In genomic region chr10:118973324-118973723, GRCm38 (mm10) we compare ENCODE assay signal across 24 mouse cellular contexts.
DNase-seq lines count a peak whose midpoint lies in the region; ATAC-seq and TF ChIP-seq lines count a peak whose summit lies in the region.
"Had no signal": no experiment of that assay in that cellular context is flagged by ENCODE, and none has a peak within 500 bp of the region (broad histone marks: within the 10 kb centered on the region; RNA-seq: fewer than 3 reads in every experiment).

No protein-coding gene starts in this region.

- H3K27ac ChIP-seq in forebrain, embryonic 13.5 days, result no peak overlapping the region
- H3K27ac ChIP-seq in forebrain, embryonic 10.5 days, result no peak overlapping the region
- H3K27ac ChIP-seq in heart, embryonic 10.5 days, result no peak overlapping the region
- H3K27ac ChIP-seq: embryonic facial prominence, embryonic 10.5 days; embryonic facial prominence, embryonic 13.5 days; heart, adult 2 months; hindbrain, embryonic 12.5 days; hindbrain, embryonic 15.5 days; intestine, embryonic 15.5 days had no signal

- H3K27me3 ChIP-seq in forebrain, embryonic 13.5 days, result no peaks in the 10 kb centered on the region
- H3K27me3 ChIP-seq in forebrain, embryonic 10.5 days (ENCODE audit: poor library complexity, severe bottlenecking), result peaks cover 5% of the 10 kb centered on the region
- H3K27me3 ChIP-seq in heart, embryonic 10.5 days (ENCODE audit: insufficient read depth, poor library complexity, severe bottlenecking), result peaks cover 19% of the 10 kb centered on the region
- H3K27me3 ChIP-seq: intestine, embryonic 15.5 days had no signal

- ATAC-seq in forebrain, embryonic 13.5 days, result 0 out of 2 replicates have a peak, but pooled peaks have one; percentile 27
- ATAC-seq: activated CD4-positive, CD25-positive, alpha-beta regulatory T cell, adult 4 months; intestine, embryonic 15.5 days had no signal

- no peak overlapping the region for H3K4me2 ChIP-seq in forebrain, embryonic 13.5 days
- H3K4me2 ChIP-seq: embryonic facial prominence, embryonic 13.5 days; heart, embryonic 11.5 days; hindbrain, embryonic 12.5 days; hindbrain, embryonic 15.5 days; intestine, embryonic 15.5 days had no signal

- no peak for DNase-seq in forebrain, embryonic 10.5 days (ENCODE audit: extremely low spot score, low spot score)
- DNase-seq in heart, adult 11 months, result peak; percentile 17
- DNase-seq in heart, embryonic 10.5 days (ENCODE audit: low spot score), result no peak
- DNase-seq in brain, embryonic 14.5 days (ENCODE audit: low read depth), result peak; percentile 69
- DNase-seq in gastrocnemius, adult 18-20 months (ENCODE audit: low spot score), result no peak
- DNase-seq: adrenal gland, adult 8-10 months; cerebellum, adult 11 months; cerebellum, adult 2 months; cerebellum, adult 9-11 months; cerebellum, postnatal 25 days; embryo, embryonic 11 days; gastrocnemius, postnatal 25 days; heart, adult 2 months; kidney, adult 18-20 months; kidney, adult 9 months had no signal

- no peaks in the 10 kb centered on the region for H3K9me3 ChIP-seq in forebrain, embryonic 13.5 days (replicated peaks)
- no peaks in the 10 kb centered on the region; the same call in 1 of the 2 replicates for H3K9me3 ChIP-seq in forebrain, embryonic 10.5 days
- H3K9me3 ChIP-seq in heart, embryonic 10.5 days, result no peaks in the 10 kb centered on the region
- H3K9me3 ChIP-seq: embryonic facial prominence, embryonic 10.5 days; embryonic facial prominence, embryonic 13.5 days; hindbrain, embryonic 12.5 days; hindbrain, embryonic 15.5 days; intestine, embryonic 15.5 days had no signal

- H3K9ac ChIP-seq in forebrain, embryonic 13.5 days, result no peak overlapping the region
- H3K9ac ChIP-seq: embryonic facial prominence, embryonic 13.5 days; hindbrain, embryonic 12.5 days; hindbrain, embryonic 15.5 days; intestine, embryonic 15.5 days had no signal

- H3K36me3 ChIP-seq in forebrain, embryonic 13.5 days (ENCODE audit: poor library complexity, severe bottlenecking), result no peaks in the 10 kb centered on the region
- H3K36me3 ChIP-seq in forebrain, embryonic 10.5 days (replicated peaks), result no peaks in the 10 kb centered on the region
- H3K36me3 ChIP-seq in heart, embryonic 10.5 days, result no peaks in the 10 kb centered on the region
- H3K36me3 ChIP-seq: embryonic facial prominence, embryonic 10.5 days; embryonic facial prominence, embryonic 13.5 days; hindbrain, embryonic 12.5 days; hindbrain, embryonic 15.5 days; intestine, embryonic 15.5 days had no signal

- no peak overlapping the region for H3K4me3 ChIP-seq in forebrain, embryonic 13.5 days
- no peak overlapping the region for H3K4me3 ChIP-seq in forebrain, embryonic 10.5 days
- no peak overlapping the region for H3K4me3 ChIP-seq in heart, embryonic 10.5 days
- H3K4me3 ChIP-seq: embryonic facial prominence, embryonic 10.5 days; embryonic facial prominence, embryonic 13.5 days; erythroblast, embryonic 14.5 days; heart, adult 2 months; hindbrain, embryonic 12.5 days; hindbrain, embryonic 15.5 days; intestine, embryonic 15.5 days had no signal

- H3K4me1 ChIP-seq in forebrain, embryonic 13.5 days, result peaks cover 28% of the 10 kb centered on the region
- peaks cover 18% of the 10 kb centered on the region for H3K4me1 ChIP-seq in forebrain, embryonic 10.5 days
- H3K4me1 ChIP-seq in heart, embryonic 10.5 days, result peaks cover 5% of the 10 kb centered on the region
- H3K4me1 ChIP-seq: intestine, embryonic 15.5 days had no signal

- no peak for TF ChIP-seq CTCF in brain, embryonic 14.5 days (IDR thresholded peaks at IDR 0.05; ENCODE audit: borderline replicate concordance, extremely low read depth, insufficient read depth, insufficient read length)

- TF ChIP-seq POLR2A in brain, embryonic 14.5 days (IDR thresholded peaks at IDR 0.05; ENCODE audit: borderline replicate concordance, extremely low read depth, insufficient read depth, insufficient read length, poor library complexity, severe bottlenecking), result no peak

- WGBS in forebrain, embryonic 13.5 days, result 33% methylated on average over 4 of the region's 4 CpGs
- 89% methylated on average over 4 of the region's 4 CpGs for WGBS in forebrain, embryonic 10.5 days
- WGBS in heart, embryonic 10.5 days, result 55% methylated on average over 4 of the region's 4 CpGs

Comparison
In these comparisons a context has a peak if more than half of its experiments do, and no peak if none do; other contexts are left out.
1. DNase-seq: peak in heart, adult 11 months (single experiment) and brain, embryonic 14.5 days (single experiment); none in forebrain, embryonic 10.5 days (single experiment), heart, embryonic 10.5 days (single experiment) and gastrocnemius, adult 18-20 months (single experiment).